Mouse (Mus musculus): ENCODE measurements around the gene Sbk3.

Gene Sbk3

GRCm38 (mm10) chr7:4971068-4971467 is at the start of gene Sbk3:
Gene Sbk3, minus strand, starts transcription at chr7:4971168.
- POLR2A ChIA-PET, result interaction anchor here in 1 of 4 experiments (0.5 kb wide), 1 partner anchor 25 kb away, joined by 3 read pairs; no protein-coding TSS in a partner anchor
- CTCF ChIA-PET, result no interaction called here

- POLR2A ChIA-PET, result interaction anchor here in 3 of 4 experiments (0.6 to 16.6 kb wide), 28 partner anchors 5 to 575 kb away, joined by 3 to 280 read pairs (median 6); partner anchors contain the start of genes U2af2 (in 2 of the 3), Ube2s (in 2 of the 3), Zfp784 (in 2 of the 3) and 4632433K11Rik (in 1 of the 3)
- CTCF ChIA-PET, result interaction anchor here in 1 of 4 experiments (3.1 kb wide), 1 partner anchor 40 kb away, joined by 12 read pairs; no protein-coding TSS in a partner anchor
These were observed 49.7 kb upstream of the Sbk3 start for GRCm38 (mm10) chr7:5020685-5021084.

GRCm38 (mm10) chr7:5020000-5020681 is 49.2 kb upstream of the Sbk3 start, which contains the start of the genes Zfp865 and Ccdc106:
Gene Zfp865, plus strand, starts transcription at chr7:5020376.
Gene Ccdc106, plus strand, starts transcription at chr7:5020553.
- POLR2A ChIA-PET, result interaction anchor here (0.6 to 16.6 kb wide), 41 partner anchors 8 to 1195 kb away, joined by 3 to 280 read pairs (median 5); partner anchors contain the start of genes Ube2s (in 3 of the 4), Zfp580 (in 3 of the 4), U2af2 (in 2 of the 4) and Zfp784 (in 2 of the 4)
- CTCF ChIA-PET, result interaction anchor here in 1 of 4 experiments (0.7 to 3.1 kb wide), 3 partner anchors 10 to 56 kb away, joined by 3 to 12 read pairs (median 3); partner anchors contain the start of gene Sbk2

- CTCF ChIA-PET, result interaction anchor here in 1 of 4 experiments (0.7 to 3.1 kb wide), 3 partner anchors 9 to 56 kb away, joined by 3 to 12 read pairs (median 3); partner anchors contain the start of gene Sbk2
- POLR2A ChIA-PET, result interaction anchor here (0.6 to 16.6 kb wide), 38 partner anchors 8 to 1221 kb away, joined by 3 to 280 read pairs (median 5); partner anchors contain the start of genes Ube2s (in 3 of the 4), Zfp580 (in 3 of the 4), U2af2 (in 2 of the 4) and Zfp784 (in 2 of the 4)
These were observed 48.6 kb upstream of the Sbk3 start for GRCm38 (mm10) chr7:5019576-5019975.

- ChIA-PET POLR2A (interaction anchor here in 3 of 4 experiments (0.7 to 16.6 kb wide), 18 partner anchors 9 to 1241 kb away, joined by 3 to 280 read pairs (median 56); partner anchors contain the start of genes U2af2 (in 2 of the 3), Zfp784 (in 2 of the 3), 4632433K11Rik (in 1 of the 3) and Ppp1r12c (in 1 of the 3)), CTCF (interaction anchor here in 1 of 4 experiments (0.6 to 1.5 kb wide), 6 partner anchors 17 to 301 kb away, joined by 3 to 4 read pairs (median 4); partner anchors contain the start of gene U2af2)
These were observed 47.0 kb upstream of the Sbk3 start for GRCm38 (mm10) chr7:5017931-5018330.

GRCm38 (mm10) chr7:5017352-5017751 is 46.4 kb upstream of the Sbk3 start:
- ChIA-PET POLR2A (interaction anchor here in 3 of 4 experiments (0.7 to 16.6 kb wide), 18 partner anchors 8 to 1241 kb away, joined by 3 to 280 read pairs (median 52); partner anchors contain the start of genes U2af2 (in 2 of the 3), 4632433K11Rik (in 1 of the 3), Cox6b2 (in 1 of the 3) and Sbk2 (in 1 of the 3)), CTCF (interaction anchor here in 1 of 4 experiments (1.0 to 1.5 kb wide), 5 partner anchors 17 to 44 kb away, joined by 3 to 4 read pairs (median 4); partner anchors contain the start of gene U2af2)

- CTCF ChIA-PET, result interaction anchor here in 1 of 4 experiments (1.4 to 2.1 kb wide), 5 partner anchors 14 to 45 kb away, joined by 4 to 6 read pairs (median 4); partner anchors contain the start of gene U2af2
- POLR2A ChIA-PET, result interaction anchor here in 3 of 4 experiments (0.7 to 16.6 kb wide), 25 partner anchors 11 to 332 kb away, joined by 3 to 280 read pairs (median 13); partner anchors contain the start of genes U2af2 (in 3 of the 3), Zfp784 (in 2 of the 3), 4632433K11Rik (in 1 of the 3) and Cox6b2 (in 1 of the 3)
These were observed 46.0 kb upstream of the Sbk3 start for GRCm38 (mm10) chr7:5016920-5017319.

- ChIA-PET POLR2A (interaction anchor here in 3 of 4 experiments (0.6 to 16.6 kb wide), 47 partner anchors 11 to 1725 kb away, joined by 3 to 280 read pairs (median 13); partner anchors contain the start of genes U2af2 (in 3 of the 3), Ube2s (in 3 of the 3), Zfp580 (in 3 of the 3) and Hspbp1 (in 2 of the 3)), CTCF (interaction anchor here in 1 of 4 experiments (1.4 to 3.7 kb wide), 3 partner anchors 15 to 45 kb away, joined by 4 to 24 read pairs (median 6); no protein-coding TSS in a partner anchor)
These were observed 45.1 kb upstream of the Sbk3 start for GRCm38 (mm10) chr7:5016057-5016456.

- CTCF ChIA-PET, result interaction anchor here (0.5 to 3.7 kb wide), 18 partner anchors 7 to 1712 kb away, joined by 3 to 24 read pairs (median 4); partner anchors contain the start of genes Rasl2-9 (in 1 of the 4), Sbk2 (in 1 of the 4) and Zfp784 (in 1 of the 4)
- POLR2A ChIA-PET, result interaction anchor here (0.6 to 16.6 kb wide), 119 partner anchors 7 to 1821 kb away, joined by 3 to 280 read pairs (median 6); partner anchors contain the start of genes U2af2 (in 4 of the 4), Zfp580 (in 4 of the 4), Hspbp1 (in 3 of the 4) and Rpl28 (in 3 of the 4)
These were observed 44.4 kb upstream of the Sbk3 start, which contains the start of gene Gm44973 for GRCm38 (mm10) chr7:5015118-5016001. Gene Gm44973, plus strand, starts transcription at chr7:5015496.

GRCm38 (mm10) chr7:5014251-5015117 is 43.5 kb upstream of the Sbk3 start, which contains the start of the genes Zfp524 and Fiz1:
Gene Zfp524, plus strand, starts transcription at chr7:5014415.
Gene Fiz1, minus strand, starts transcription at chr7:5014697.
- POLR2A ChIA-PET, result interaction anchor here (0.6 to 16.6 kb wide), 161 partner anchors 8 to 1821 kb away, joined by 3 to 280 read pairs (median 5); partner anchors contain the start of genes U2af2 (in 4 of the 4), Zfp580 (in 4 of the 4), Rpl28 (in 3 of the 4) and Sbk2 (in 3 of the 4)
- CTCF ChIA-PET, result interaction anchor here (0.6 to 3.7 kb wide), 24 partner anchors 8 to 1713 kb away, joined by 3 to 24 read pairs (median 3); partner anchors contain the start of genes Rasl2-9 (in 1 of the 4), Sbk2 (in 1 of the 4) and Zfp784 (in 1 of the 4)

GRCm38 (mm10) chr7:5012681-5013513 is 41.9 kb upstream of the Sbk3 start:
- CTCF ChIA-PET, result interaction anchor here in 3 of 4 experiments (0.5 to 3.7 kb wide), 9 partner anchors 13 to 389 kb away, joined by 3 to 24 read pairs (median 3); partner anchors contain the start of gene Sbk2 (in 1 of the 3)

GRCm38 (mm10) chr7:5008229-5008628 is 37.3 kb upstream of the Sbk3 start:
- CTCF ChIA-PET, result interaction anchor here in 3 of 4 experiments (0.6 to 3.8 kb wide), 12 partner anchors 8 to 484 kb away, joined by 3 to 22 read pairs (median 4); partner anchors contain the start of genes Sbk2 (in 1 of the 3), Tnni3 (in 1 of the 3) and Zfp580 (in 1 of the 3)
- POLR2A ChIA-PET, result interaction anchor here (0.7 to 16.6 kb wide), 18 partner anchors 10 to 255 kb away, joined by 3 to 280 read pairs (median 6); partner anchors contain the start of genes Rpl28 (in 2 of the 4), U2af2 (in 2 of the 4), Zfp579 (in 2 of the 4) and 4632433K11Rik (in 1 of the 4)

More at GRCm38 (mm10) chr7:5012681-5013513, 41.9 kb upstream of the Sbk3 start:
- POLR2A ChIA-PET, result interaction anchor here in 3 of 4 experiments (0.5 to 16.6 kb wide), 83 partner anchors 8 to 1779 kb away, joined by 3 to 280 read pairs (median 7); partner anchors contain the start of genes Sbk2 (in 3 of the 3), U2af2 (in 3 of the 3), Ube2s (in 3 of the 3) and 4632433K11Rik (in 2 of the 3)

- ChIA-PET POLR2A (interaction anchor here in 2 of 4 experiments (0.6 to 5.2 kb wide), 9 partner anchors 11 to 525 kb away, joined by 3 to 83 read pairs (median 4); partner anchors contain the start of genes Ccdc106 (in 2 of the 2), Fiz1 (in 2 of the 2), Gm44973 (in 2 of the 2) and Zfp524 (in 2 of the 2)), CTCF (interaction anchor here in 2 of 4 experiments (0.6 to 1.1 kb wide), 2 partner anchors 27 to 39 kb away, joined by 3 read pairs; partner anchors contain the start of gene Sbk2 (in 1 of the 2))
These were observed 31.9 kb upstream of the Sbk3 start for GRCm38 (mm10) chr7:5002876-5003275.

Measured in embryonic stem cell, embryonic (primary cell).